Mouse (Mus musculus) spleen, adult 2 months (tissue): ENCODE data around the gene Vwa8.

Source experiments
- CTCF ChIP-seq: fragments of 200-500 bp; IDR thresholded peaks from 2 replicates; pipeline ENCODE4 v1.5.1; 2011; ENCODE audit warnings: mild to moderate bottlenecking, inconsistent platforms; ENCODE audit not compliant: insufficient read depth, insufficient read length, insufficient replicate concordance; ENCODE audit errors: extremely low read depth
- POLR2A ChIP-seq: fragments of 200-500 bp; IDR thresholded peaks from 2 replicates; pipeline ENCODE4 v1.6.1; 2011; ENCODE audit warnings: low read depth, low read length, inconsistent platforms

DNA sequence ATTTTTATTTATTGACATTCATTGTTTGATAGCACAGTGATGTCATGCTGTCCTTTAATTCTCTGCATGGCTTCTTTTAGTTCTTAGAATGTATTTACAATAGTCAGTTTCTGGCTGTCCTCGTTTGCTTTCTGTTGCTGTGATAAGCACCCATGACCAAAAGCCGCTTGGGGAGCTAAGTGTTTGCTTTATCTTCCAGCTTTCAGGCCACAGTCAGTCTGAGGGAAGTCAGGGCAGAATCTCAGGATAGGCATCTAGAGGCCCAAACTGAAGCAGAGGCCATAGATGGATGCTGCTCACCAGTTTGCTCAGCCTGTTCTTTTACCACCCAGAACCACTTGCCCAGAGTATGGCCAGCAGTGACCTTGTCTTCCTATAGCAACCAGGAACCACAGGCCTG lies 28.3 kb downstream of the Vwa8 start:
- TF ChIP-seq CTCF (no peak), POLR2A (no peak)
